Mouse (Mus musculus) liver, embryonic 14.5 days (tissue): Measurements from ENCODE around the gene Onecut3.

Source experiments
- CTCF ChIP-seq: IDR thresholded peaks from 2 replicates; pipeline ENCODE4 v1.5.1; 2016; ENCODE audit warnings: antibody characterized with exemption, low read depth, control low read depth
- EP300 ChIP-seq: IDR thresholded peaks from 2 replicates; pipeline ENCODE4 v1.6.1; 2016; ENCODE audit warnings: antibody characterized with exemption, low read depth

GRCm38 (mm10) chr10:80509412-80510272 lies 15.0 kb downstream of the Onecut3 start:
- TF ChIP-seq CTCF (peak; percentile 97), EP300 (no peak)
